Mouse (Mus musculus) adrenal gland, postnatal 4 days (tissue): Measurements from ENCODE around the gene Gm11096. TPM values are rescaled to one million over a fixed set of nuclear protein-coding genes. Genes with fewer than 3 reads are reported as not detected.

ENCODE experiments used
- DNase-seq, 2 experiments: peaks; one replicate each; pipeline ENCODE4 v3.0.0; 2021 to 2022; ENCODE audit warnings: low spot score in 2 of 2, mixed read lengths in 2 of 2
- total RNA-seq, 2 experiments: library from RNA; stranded (reverse); gene quantifications; 2 replicates each; pipeline ENCODE4 v1.2.3; 2021

Gm11096 gene
- total RNA-seq, 2 experiments from 2014 or later = not detected

DNA sequence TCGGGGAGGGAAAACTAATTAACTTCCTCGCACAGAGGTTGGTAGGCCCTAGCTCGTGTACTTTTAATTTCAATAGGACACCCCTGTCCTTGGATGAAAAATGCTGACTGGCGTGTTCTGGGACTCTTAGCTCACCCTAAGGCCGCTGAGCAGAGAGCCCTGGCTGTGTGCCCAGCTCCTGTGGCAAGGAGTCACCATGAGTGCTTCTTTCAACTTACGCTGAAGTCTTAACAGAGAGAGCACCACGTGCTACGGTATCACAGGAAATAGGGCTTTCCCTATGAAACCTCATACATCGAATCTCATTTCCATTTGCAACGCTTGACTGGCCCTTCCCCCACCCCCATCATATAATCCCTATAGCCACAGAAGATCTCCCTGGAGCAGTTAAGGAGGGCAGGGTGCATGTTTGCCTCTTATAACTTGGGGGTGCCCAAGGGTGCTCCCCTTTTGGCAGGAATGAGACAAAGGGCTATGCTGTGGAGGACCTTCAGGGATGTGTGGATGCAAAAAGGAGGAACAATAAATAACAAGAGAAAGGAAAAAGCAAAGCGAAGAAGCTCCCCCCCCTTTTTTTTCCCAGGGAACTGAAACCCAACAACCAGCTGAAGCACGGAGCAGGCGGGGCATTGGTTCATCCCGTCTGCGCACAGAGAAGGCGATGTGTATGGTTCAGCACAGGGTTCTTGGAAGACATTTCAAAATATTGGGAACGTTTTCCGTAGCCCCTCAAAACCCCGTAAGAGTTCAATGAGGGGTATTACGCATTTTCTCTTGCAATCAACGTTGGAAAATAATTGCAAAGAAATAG is 39.0 kb downstream of the Gm11096 start:
- peak; percentile 19 to 39 for DNase-seq

DNA sequence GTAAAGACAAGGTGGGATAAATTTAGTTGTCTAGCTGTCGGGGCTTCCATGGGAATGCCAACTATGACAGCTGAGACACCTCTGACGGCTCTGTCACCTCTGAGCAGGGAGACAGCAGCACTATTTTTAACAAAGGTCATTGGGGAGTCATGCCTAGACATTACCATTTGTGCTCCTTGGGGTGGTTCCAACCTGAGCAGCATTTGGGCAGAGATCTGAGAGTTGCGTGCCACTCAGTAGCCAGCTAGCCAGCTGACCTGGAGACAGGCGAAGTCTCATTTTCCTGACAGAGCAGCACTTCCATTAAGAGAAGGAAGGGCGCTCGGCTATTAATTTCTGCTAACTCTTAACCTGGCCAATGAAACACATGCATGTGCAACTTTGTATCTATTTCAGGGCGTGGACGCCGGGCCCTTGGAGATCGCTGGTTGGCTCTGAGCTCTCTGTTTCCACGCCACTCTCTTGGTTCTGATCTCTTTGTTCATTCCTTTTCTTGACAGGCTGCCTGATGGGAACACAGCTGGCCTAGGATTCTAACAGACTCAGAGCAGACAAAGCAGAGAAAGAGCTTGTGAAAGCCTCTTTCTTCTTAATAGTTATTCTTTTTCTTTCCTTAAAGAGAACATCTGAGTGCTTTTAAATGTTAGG is 40.4 kb downstream of the Gm11096 start:
- no peak for DNase-seq

DNA sequence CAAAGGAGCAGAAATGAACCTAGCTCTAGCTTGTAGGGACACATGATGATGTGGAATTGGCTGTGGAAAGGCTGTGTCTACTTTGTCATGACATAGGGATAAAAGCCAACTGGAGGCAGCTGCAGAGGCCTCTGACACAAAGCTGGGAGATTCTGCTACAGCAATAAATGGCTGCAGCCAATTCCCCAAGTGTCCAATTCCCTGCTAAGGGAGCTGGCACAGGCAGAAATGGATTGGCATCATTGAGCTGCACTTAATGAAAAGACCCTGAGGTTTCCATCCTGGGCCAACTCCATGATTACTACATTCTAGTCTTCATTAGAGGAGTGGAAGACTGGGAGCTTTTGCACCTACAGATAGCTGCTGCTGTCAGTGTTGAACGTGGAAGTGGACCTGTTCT is 44.8 kb downstream of the Gm11096 start:
- no peak for DNase-seq
